Mouse (Mus musculus) kidney, postnatal 0 days (tissue): Measurements from ENCODE around the gene Clec10a. TPM values are rescaled to one million over a fixed set of nuclear protein-coding genes. Genes with fewer than 3 reads are reported as not detected.

Experiments used
- ATAC-seq: fragments of 200-750 bp; cut with Nextera tagmentation; replicated peaks from 2 replicates; pipeline ENCODE4 v1.8.0; 2017; ENCODE audit warnings: low read depth, moderate number of reproducible peaks, moderate TSS enrichment, moderate library complexity; ENCODE audit not compliant: low FRiP score
- DNase-seq: peaks from one replicate; pipeline ENCODE4 v3.0.0-alpha.2; 2016; ENCODE audit warnings: low spot score
- H3K27ac ChIP-seq: fragments of 300-500 bp; sonication (generic); 2 replicates; pipeline ENCODE4 v1.5.1; 2014; ENCODE audit warnings: mild to moderate bottlenecking
- H3K27me3 ChIP-seq: fragments of 300-500 bp; sonication (generic); 2 replicates; pipeline ENCODE4 v1.6.1; 2014; ENCODE audit warnings: low read length, mixed read lengths; ENCODE audit not compliant: insufficient read depth
- H3K36me3 ChIP-seq: fragments of 300-500 bp; sonication (generic); 2 replicates; pipeline ENCODE4 v1.6.1; 2014; ENCODE audit warnings: low read length, mixed read lengths; ENCODE audit not compliant: insufficient read depth
- H3K4me1 ChIP-seq: fragments of 300-500 bp; sonication (generic); replicated peaks from 2 replicates; pipeline ENCODE4 v1.6.1; 2014; ENCODE audit warnings: antibody characterized with exemption, low read length, mixed read lengths; ENCODE audit not compliant: insufficient read depth
- H3K4me2 ChIP-seq: fragments of 300-500 bp; sonication (generic); 2 replicates; pipeline ENCODE4 v1.6.1; 2014; ENCODE audit warnings: mild to moderate bottlenecking, low read length, moderate library complexity, mixed read lengths
- H3K4me3 ChIP-seq: fragments of 300-500 bp; sonication (generic); replicated peaks from 2 replicates; pipeline ENCODE4 v1.5.1; 2014; ENCODE audit warnings: low read depth, low read length
- H3K9ac ChIP-seq: fragments of 300-500 bp; sonication (generic); 2 replicates; pipeline ENCODE4 v1.6.1; 2014; ENCODE audit warnings: low read depth, low read length
- H3K9me3 ChIP-seq: fragments of 300-500 bp; sonication (generic); replicated peaks from 2 replicates; pipeline ENCODE4 v1.6.1; 2016; ENCODE audit warnings: low read length, inconsistent platforms, mixed read lengths
- CTCF ChIP-seq: IDR thresholded peaks from 2 replicates; pipeline ENCODE4 v1.5.1; 2016; ENCODE audit warnings: antibody characterized with exemption, low read depth, mild to moderate bottlenecking, moderate library complexity
- WGBS: fragments of 180-500 bp; shearing (Covaris S2); extraction: QIAGEN DNeasy Blood & Tissue Kit; methylation state at CpG from one replicate; pipeline ENCODE4 v1.1.7; 2014; 5-methylcytosine and 5-hydroxymethylcytosine counted together
- polyA plus RNA-seq: library from polyadenylated mRNA; unstranded; fragments of >200 nt; fragmentation: Nextera tagmentation; extraction: Ambion mirVana; gene quantifications from 2 replicates; pipeline ENCODE4 v1.2.1, GENCODE M21; 2015

The Clec10a gene
- polyA plus RNA-seq, 1 experiment from 2014 or later, result 1.4 TPM

DNA sequence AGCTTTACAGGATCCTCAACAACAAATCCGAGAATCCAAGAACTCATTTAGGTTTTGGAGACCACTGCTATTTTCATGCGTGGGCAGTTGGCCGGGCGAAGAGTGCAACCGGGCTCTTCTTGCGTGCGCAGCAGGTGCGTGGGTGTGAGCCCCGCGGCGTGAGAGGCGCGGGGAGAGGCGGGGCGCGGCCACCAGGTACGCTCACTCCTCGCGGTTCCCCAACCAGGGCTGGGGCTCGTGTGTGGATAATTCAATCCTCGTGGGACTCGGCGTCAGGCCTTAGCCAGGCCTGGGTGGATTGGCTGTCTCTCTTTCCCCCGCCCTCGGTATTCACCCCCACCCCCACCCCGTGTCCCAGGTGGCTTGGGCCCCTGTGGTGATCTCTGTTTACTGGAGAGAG is 57.7 kb downstream of the Clec10a start:
- 6% methylated on average over 26 of the region's 26 CpGs for WGBS

DNA sequence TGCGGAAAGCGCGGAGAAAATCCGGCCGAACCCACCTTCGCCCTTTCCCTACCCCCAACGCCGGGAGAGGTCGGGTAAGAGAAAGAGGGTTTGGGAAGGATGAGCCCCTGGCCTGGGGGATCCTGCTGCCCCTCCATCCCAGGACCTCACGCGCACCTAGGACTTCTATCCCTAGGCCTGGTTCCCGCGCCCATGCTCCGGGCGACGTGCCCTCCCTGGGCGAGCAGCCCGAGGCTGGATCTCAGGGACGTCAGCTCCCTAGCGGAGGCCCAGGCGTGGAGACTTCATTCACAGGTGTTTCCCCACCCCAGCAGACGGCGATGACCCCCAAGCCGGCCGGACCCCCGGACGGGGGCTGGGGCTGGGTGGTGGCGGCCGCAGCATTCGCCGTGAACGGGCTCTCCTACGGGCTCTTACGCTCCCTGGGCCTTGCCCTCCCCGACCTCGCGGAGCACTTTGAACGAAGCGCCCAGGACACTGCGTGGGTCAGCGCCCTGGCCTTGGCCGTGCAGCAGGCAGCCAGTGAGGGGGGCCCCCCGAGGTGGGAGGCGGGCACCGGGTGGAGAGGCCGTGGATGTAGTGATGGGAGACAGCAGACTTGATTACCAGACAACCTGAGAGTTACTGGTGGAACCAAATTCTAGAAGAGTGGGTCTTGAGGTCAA is 58.3 kb downstream of the Clec10a start:
- H3K36me3 ChIP-seq, result no peaks in the 10 kb centered on the region
- H3K27me3 ChIP-seq, result peaks cover 8% of the 10 kb centered on the region
- no peak for DNase-seq
- H3K9ac ChIP-seq, result peak overlapping the region; percentile 48; the same call in 1 of the 2 replicates
- no peaks in the 10 kb centered on the region for H3K9me3 ChIP-seq
- ATAC-seq, result peak; percentile 41; the same call in 1 of the 2 replicates
- peak overlapping the region; percentile 50 for H3K4me2 ChIP-seq
- no peak overlapping the region for H3K27ac ChIP-seq
- peak overlapping the region; percentile 23 for H3K4me3 ChIP-seq
- H3K4me1 ChIP-seq, result peaks cover 16% of the 10 kb centered on the region
- 2% methylated on average over 46 of the region's 46 CpGs for WGBS
- no peak for TF ChIP-seq CTCF

More for the DNA sequence above, 57.7 kb downstream of the Clec10a start:
- no peak overlapping the region for H3K27ac ChIP-seq
- peak overlapping the region; percentile 23 for H3K4me3 ChIP-seq
- no peaks in the 10 kb centered on the region for H3K9me3 ChIP-seq
- ATAC-seq, result 0 out of 2 replicates have a peak, but pooled peaks have one; percentile 15
- peak overlapping the region; percentile 50 for H3K4me2 ChIP-seq
- peak overlapping the region; percentile 48; the same call in 1 of the 2 replicates for H3K9ac ChIP-seq
- peaks cover 16% of the 10 kb centered on the region for H3K4me1 ChIP-seq
- no peak for TF ChIP-seq CTCF
- no peaks in the 10 kb centered on the region for H3K36me3 ChIP-seq
- peaks cover 8% of the 10 kb centered on the region for H3K27me3 ChIP-seq
- no peak for DNase-seq

DNA sequence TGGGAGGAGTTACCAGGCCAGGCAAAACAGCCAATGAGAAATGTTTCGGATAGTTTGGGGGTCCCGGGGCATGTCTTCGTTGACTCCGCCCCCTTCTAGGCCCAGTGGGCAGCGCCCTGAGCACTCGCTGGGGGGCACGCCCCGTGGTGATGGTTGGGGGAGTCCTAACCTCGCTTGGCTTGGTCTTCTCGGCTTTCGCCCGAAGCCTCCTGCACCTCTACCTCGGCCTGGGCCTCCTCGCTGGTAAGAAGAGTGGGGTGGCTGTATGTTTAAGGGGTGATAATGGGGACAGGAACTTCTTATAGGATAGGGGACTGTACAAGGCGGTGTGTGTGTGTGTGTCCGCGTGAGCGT is 58.8 kb downstream of the Clec10a start:
- 10% methylated on average over 18 of the region's 18 CpGs for WGBS
- TF ChIP-seq CTCF, result no peak

DNA sequence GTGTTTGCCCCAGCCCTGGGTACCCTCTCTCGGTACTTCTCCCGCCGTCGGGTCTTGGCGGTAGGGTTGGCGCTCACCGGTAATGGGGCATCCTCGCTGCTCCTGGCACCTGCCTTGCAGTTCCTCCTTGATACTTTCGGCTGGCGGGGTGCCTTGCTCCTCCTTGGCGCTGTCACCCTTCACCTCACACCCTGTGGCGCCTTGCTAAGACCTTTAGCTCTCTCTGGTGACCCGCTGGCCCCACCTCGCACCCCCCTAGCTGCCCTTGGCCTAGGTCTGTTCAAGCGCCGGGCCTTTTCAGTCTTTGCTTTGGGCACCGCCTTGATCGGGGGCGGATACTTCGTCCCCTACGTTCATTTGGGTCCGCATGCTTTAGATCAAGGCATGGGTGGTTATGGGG is 59.3 kb downstream of the Clec10a start:
- Histone ChIP-seq H3K4me2 (peak overlapping the region; percentile 50; the same call in 1 of the 2 replicates), H3K27me3 (peaks cover 8% of the 10 kb centered on the region), H3K9ac (no peak overlapping the region), H3K9me3 (no peaks in the 10 kb centered on the region), H3K4me3 (no peak overlapping the region), H3K36me3 (no peaks in the 10 kb centered on the region), H3K27ac (no peak overlapping the region), H3K4me1 (peaks cover 16% of the 10 kb centered on the region)
- DNase-seq (no peak), ATAC-seq (no peak)
- TF ChIP-seq CTCF, result no peak
- 15% methylated on average over 22 of the region's 22 CpGs for WGBS

More for the DNA sequence above, 58.8 kb downstream of the Clec10a start:
- H3K36me3 ChIP-seq, result no peaks in the 10 kb centered on the region
- H3K9ac ChIP-seq, result peak overlapping the region; percentile 48; the same call in 1 of the 2 replicates
- H3K4me2 ChIP-seq, result peak overlapping the region; percentile 50
- peaks cover 16% of the 10 kb centered on the region for H3K4me1 ChIP-seq
- H3K4me3 ChIP-seq, result peak overlapping the region; percentile 23
- H3K9me3 ChIP-seq, result no peaks in the 10 kb centered on the region
- H3K27ac ChIP-seq, result no peak overlapping the region
- ATAC-seq (peak; percentile 15; the same call in 1 of the 2 replicates), DNase-seq (no peak)
- H3K27me3 ChIP-seq, result peaks cover 8% of the 10 kb centered on the region

DNA sequence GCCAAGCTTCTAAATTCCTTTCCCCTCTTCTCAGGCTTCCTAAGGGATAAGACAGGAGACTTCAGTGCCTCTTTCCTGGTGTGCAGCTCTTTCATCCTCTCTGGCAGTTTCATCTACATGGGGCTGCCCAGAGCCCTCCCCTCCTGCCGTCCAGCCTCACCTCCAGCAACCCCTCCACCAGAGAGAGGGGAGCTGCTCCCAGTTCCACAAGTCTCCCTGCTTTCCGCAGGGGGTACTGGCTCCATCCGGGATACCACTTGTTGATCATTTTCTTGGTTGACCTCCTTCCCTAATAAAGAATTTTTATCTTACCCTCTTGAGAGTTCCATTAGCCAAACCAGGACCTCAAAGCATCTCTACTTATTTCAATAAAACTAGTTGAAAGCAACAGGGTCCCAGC is 60.1 kb downstream of the Clec10a start:
- H3K4me3 ChIP-seq, result no peak overlapping the region
- WGBS, result 79% methylated on average over 3 of the region's 3 CpGs
- H3K36me3 ChIP-seq, result no peaks in the 10 kb centered on the region
- H3K4me2 ChIP-seq, result no peak overlapping the region
- no peak for ATAC-seq
- no peak overlapping the region for H3K9ac ChIP-seq
- no peaks in the 10 kb centered on the region for H3K9me3 ChIP-seq
- no peak for DNase-seq
- H3K27me3 ChIP-seq, result peaks cover 8% of the 10 kb centered on the region
- no peak for TF ChIP-seq CTCF
- H3K4me1 ChIP-seq, result peaks cover 16% of the 10 kb centered on the region
- no peak overlapping the region for H3K27ac ChIP-seq

DNA sequence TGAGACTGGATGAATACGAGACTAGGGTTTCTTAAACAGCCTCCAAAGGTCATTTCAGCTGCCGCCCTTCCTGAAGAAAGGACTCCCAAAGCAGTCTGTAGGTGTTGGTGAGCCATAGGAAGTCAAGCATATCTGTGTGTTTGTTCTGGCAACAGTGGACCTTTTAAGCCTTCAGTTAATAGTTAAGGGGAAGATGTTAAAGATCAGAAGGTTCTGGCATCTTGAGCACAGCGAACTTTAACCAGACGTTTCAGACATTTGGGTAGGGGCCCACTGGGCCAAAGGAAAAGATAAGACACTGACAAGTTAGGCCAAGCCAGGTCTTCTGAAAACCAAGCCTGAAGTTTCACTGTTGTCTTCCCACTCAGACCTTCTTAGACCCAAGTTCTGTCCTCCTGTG is 62.0 kb downstream of the Clec10a start:
- TF ChIP-seq CTCF, result no peak
- Histone ChIP-seq H3K4me3 (no peak overlapping the region), H3K4me1 (peaks cover 16% of the 10 kb centered on the region), H3K4me2 (no peak overlapping the region), H3K9ac (no peak overlapping the region), H3K27ac (peak overlapping the region; percentile 39), H3K27me3 (peaks cover 8% of the 10 kb centered on the region), H3K9me3 (no peaks in the 10 kb centered on the region), H3K36me3 (no peaks in the 10 kb centered on the region)
- DNase-seq (no peak), ATAC-seq (no peak)
- WGBS, result 56% methylated on average over 4 of the region's 4 CpGs
